Mouse (Mus musculus) kidney, embryonic 14.5 days (tissue): ENCODE measurements around the gene Krtdap. TPM values are rescaled to one million over a fixed set of nuclear protein-coding genes. Genes with fewer than 3 reads are reported as not detected.

Experiments used
- ATAC-seq: fragments of 200-750 bp; cut with Nextera tagmentation; 2 replicates; pipeline ENCODE4 v1.8.0; 2017; ENCODE audit warnings: moderate number of reproducible peaks, mild to moderate bottlenecking, moderate TSS enrichment, moderate library complexity; ENCODE audit not compliant: low FRiP score, low TSS enrichment
- H3K27ac ChIP-seq: fragments of 300-500 bp; sonication (generic); 2 replicates; pipeline ENCODE4 v1.5.1; 2014; ENCODE audit warnings: low read depth, mild to moderate bottlenecking, low read length, moderate library complexity, mixed read lengths
- H3K27me3 ChIP-seq: fragments of 300-500 bp; sonication (generic); 2 replicates; pipeline ENCODE4 v1.6.1; 2014; ENCODE audit warnings: mild to moderate bottlenecking, low read length; ENCODE audit not compliant: control insufficient read depth, insufficient read depth
- H3K36me3 ChIP-seq: fragments of 300-500 bp; sonication (generic); 2 replicates; pipeline ENCODE4 v1.6.1; 2014; ENCODE audit warnings: low read length, mixed read lengths; ENCODE audit not compliant: control insufficient read depth, insufficient read depth
- H3K4me1 ChIP-seq: fragments of 300-500 bp; sonication (generic); 2 replicates; pipeline ENCODE4 v1.6.1; 2014; ENCODE audit warnings: low read length, mixed read lengths; ENCODE audit not compliant: control insufficient read depth, insufficient read depth
- H3K4me2 ChIP-seq: fragments of 300-500 bp; sonication (generic); replicated peaks from 2 replicates; pipeline ENCODE4 v1.6.1; 2014; ENCODE audit warnings: low read depth, mild to moderate bottlenecking, low read length
- H3K4me3 ChIP-seq: fragments of 300-500 bp; sonication (generic); 2 replicates; pipeline ENCODE4 v1.5.1; 2014; ENCODE audit warnings: mild to moderate bottlenecking, low read length
- H3K9ac ChIP-seq: fragments of 300-500 bp; sonication (generic); 2 replicates; pipeline ENCODE4 v1.6.1; 2014; ENCODE audit warnings: low read depth, mild to moderate bottlenecking, low read length, moderate library complexity
- H3K9me3 ChIP-seq: fragments of 300-500 bp; sonication (generic); 2 replicates; pipeline ENCODE4 v1.6.1; 2016; ENCODE audit warnings: low read length; ENCODE audit not compliant: control insufficient read depth
- WGBS: fragments of 180-500 bp; shearing (Covaris S2); extraction: QIAGEN DNeasy Blood & Tissue Kit; methylation state at CpG from one replicate; pipeline ENCODE4 v1.1.7; 2014; 5-methylcytosine and 5-hydroxymethylcytosine counted together
- polyA plus RNA-seq: library from polyadenylated mRNA; unstranded; fragments of >200 nt; fragmentation: Nextera tagmentation; extraction: Ambion mirVana; gene quantifications from 2 replicates; pipeline ENCODE4 v1.2.1, GENCODE M21; 2014

Gene Krtdap
- polyA plus RNA-seq, 1 experiment from 2014 or later, result not detected

- H3K27me3 ChIP-seq, result no peaks in the 10 kb centered on the region
- H3K4me3 ChIP-seq, result no peak overlapping the region
- H3K27ac ChIP-seq, result no peak overlapping the region
- no peak overlapping the region for H3K9ac ChIP-seq
- peaks cover 7% of the 10 kb centered on the region; the same call in 1 of the 2 replicates for H3K9me3 ChIP-seq
- H3K4me1 ChIP-seq, result no peaks in the 10 kb centered on the region
- WGBS, result 37% methylated on average over 4 of the region's 4 CpGs
- H3K4me2 ChIP-seq, result no peak overlapping the region
- no peaks in the 10 kb centered on the region for H3K36me3 ChIP-seq
- ATAC-seq, result no peak
Observed at GRCm38 (mm10) chr7:30758853-30759252, 28.8 kb upstream of the Krtdap start.

GRCm38 (mm10) chr7:30761769-30762352, 25.8 kb upstream of the Krtdap start:
- no peak overlapping the region for H3K9ac ChIP-seq
- no peaks in the 10 kb centered on the region for H3K4me1 ChIP-seq
- H3K36me3 ChIP-seq, result no peaks in the 10 kb centered on the region
- 83% methylated on average over 4 of the region's 4 CpGs for WGBS
- H3K27ac ChIP-seq, result no peak overlapping the region
- no peak overlapping the region for H3K4me2 ChIP-seq
- H3K4me3 ChIP-seq, result no peak overlapping the region
- H3K9me3 ChIP-seq, result no peaks in the 10 kb centered on the region
- no peaks in the 10 kb centered on the region for H3K27me3 ChIP-seq
- ATAC-seq, result no peak

DNA sequence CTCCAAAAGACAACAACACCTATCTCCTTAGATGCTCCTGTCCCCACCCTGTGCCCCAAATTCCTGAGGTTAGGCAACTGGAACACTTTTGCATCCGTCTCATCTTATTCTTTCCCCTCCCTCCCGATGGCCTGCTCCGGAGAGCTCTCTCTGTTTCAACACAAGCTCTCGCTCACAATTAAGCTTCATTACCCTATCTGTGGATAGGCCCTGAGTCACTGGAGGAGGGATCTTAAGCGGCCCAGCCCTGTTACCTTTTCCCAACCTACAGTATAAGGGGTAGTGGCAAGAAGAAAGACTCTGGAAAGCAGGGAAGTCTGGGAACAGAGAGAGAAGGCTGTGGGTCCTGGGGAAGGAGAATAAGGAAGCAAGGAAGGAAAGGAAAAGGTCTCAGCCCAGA, 24.2 kb upstream of the Krtdap start, which contains the start of gene Dmkn:
Dmkn (plus strand) TSS at position 301 of the 400 bp plus-strand sequence.
- H3K4me3 ChIP-seq, result no peak within 1 kb of the TSS
- no peak within 1 kb of the TSS for H3K4me2 ChIP-seq
- no peaks in the 10 kb centered on the region for H3K27me3 ChIP-seq
- WGBS, result 39% methylated on average over 5 of the region's 5 CpGs
- H3K27ac ChIP-seq, result no peak within 1 kb of the TSS
- ATAC-seq, result no peak
- no peaks in the 10 kb centered on the region for H3K4me1 ChIP-seq
- H3K36me3 ChIP-seq, result no peaks in the 10 kb centered on the region
- no peaks in the 10 kb centered on the region for H3K9me3 ChIP-seq
- H3K9ac ChIP-seq, result no peak within 1 kb of the TSS

GRCm38 (mm10) chr7:30765173-30765572, 22.5 kb upstream of the Krtdap start:
- Histone ChIP-seq H3K27me3 (no peaks in the 10 kb centered on the region), H3K9me3 (no peaks in the 10 kb centered on the region), H3K4me2 (no peak overlapping the region), H3K4me1 (no peaks in the 10 kb centered on the region), H3K27ac (no peak overlapping the region), H3K4me3 (no peak overlapping the region), H3K36me3 (no peaks in the 10 kb centered on the region), H3K9ac (no peak overlapping the region)
- 44% methylated on average over 11 of the region's 11 CpGs for WGBS
- no peak for ATAC-seq

- WGBS, result 89% methylated on average over 4 of the region's 4 CpGs
- ATAC-seq, result no peak
- Histone ChIP-seq H3K27ac (no peak overlapping the region), H3K9me3 (peaks cover 3% of the 10 kb centered on the region; the same call in 1 of the 2 replicates), H3K36me3 (no peaks in the 10 kb centered on the region), H3K4me2 (no peak overlapping the region), H3K4me3 (no peak overlapping the region), H3K27me3 (no peaks in the 10 kb centered on the region), H3K4me1 (no peaks in the 10 kb centered on the region), H3K9ac (no peak overlapping the region)
Observed at GRCm38 (mm10) chr7:30766408-30766807, 21.3 kb upstream of the Krtdap start.

DNA sequence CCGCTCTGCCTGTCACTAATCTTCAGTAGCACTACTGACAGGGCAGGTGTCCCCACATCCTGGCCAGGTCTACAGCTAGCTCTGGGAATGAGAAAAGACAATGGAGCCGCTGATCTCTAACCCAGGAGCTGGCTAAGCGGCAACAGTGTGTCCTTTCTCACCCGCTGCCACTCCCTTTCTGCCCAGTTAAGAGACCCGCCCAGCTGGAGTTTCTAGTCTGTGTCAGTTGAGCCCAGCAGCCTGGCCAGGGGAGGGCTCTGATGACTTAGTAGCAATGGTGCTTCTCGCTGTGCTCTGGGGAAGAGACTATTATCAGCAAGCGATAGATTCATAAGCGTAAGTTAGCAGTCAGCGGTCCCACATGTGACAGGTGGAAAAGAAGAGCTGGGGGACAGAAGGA, 18.5 kb upstream of the Krtdap start:
- no peak for ATAC-seq
- no peak overlapping the region for H3K4me3 ChIP-seq
- 37% methylated on average over 9 of the region's 9 CpGs for WGBS
- no peaks in the 10 kb centered on the region for H3K36me3 ChIP-seq
- H3K4me2 ChIP-seq, result no peak overlapping the region
- H3K4me1 ChIP-seq, result no peaks in the 10 kb centered on the region
- no peak overlapping the region for H3K27ac ChIP-seq
- H3K9me3 ChIP-seq, result peaks cover 6% of the 10 kb centered on the region; the same call in 1 of the 2 replicates
- H3K9ac ChIP-seq, result no peak overlapping the region
- no peaks in the 10 kb centered on the region for H3K27me3 ChIP-seq

DNA sequence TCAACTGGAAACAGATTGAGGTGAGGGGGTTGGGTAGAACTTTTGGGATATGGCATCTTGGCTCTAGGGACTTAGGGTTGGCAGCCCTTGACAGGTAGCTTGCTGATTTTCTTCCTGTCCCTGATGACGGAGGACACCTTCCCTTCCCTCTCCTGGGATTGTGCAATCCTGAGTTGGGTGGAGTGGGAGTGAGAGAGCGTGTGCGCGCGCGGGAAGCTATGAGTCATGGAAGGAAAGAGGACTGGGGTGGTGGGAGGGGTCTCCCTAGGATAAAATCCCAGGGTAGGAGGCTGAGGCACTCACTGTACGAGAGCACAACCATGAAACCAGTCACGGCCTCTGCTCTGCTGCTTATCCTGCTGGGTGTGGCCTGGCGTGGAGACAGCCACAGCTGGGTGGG, 11.6 kb upstream of the Krtdap start:
- Histone ChIP-seq H3K27me3 (no peaks in the 10 kb centered on the region), H3K4me3 (no peak overlapping the region), H3K9ac (no peak overlapping the region), H3K27ac (no peak overlapping the region), H3K4me2 (no peak overlapping the region), H3K4me1 (no peaks in the 10 kb centered on the region), H3K9me3 (peaks cover 6% of the 10 kb centered on the region; the same call in 1 of the 2 replicates), H3K36me3 (no peaks in the 10 kb centered on the region)
- no peak for ATAC-seq
- 79% methylated on average over 9 of the region's 9 CpGs for WGBS

GRCm38 (mm10) chr7:30777081-30777579, 10.6 kb upstream of the Krtdap start:
- ATAC-seq, result no peak
- Histone ChIP-seq H3K9ac (no peak overlapping the region), H3K36me3 (no peaks in the 10 kb centered on the region), H3K4me1 (no peaks in the 10 kb centered on the region), H3K27ac (no peak overlapping the region), H3K4me3 (no peak overlapping the region), H3K9me3 (no peaks in the 10 kb centered on the region; the same call in 1 of the 2 replicates), H3K4me2 (no peak overlapping the region), H3K27me3 (no peaks in the 10 kb centered on the region)
- 70% methylated on average over 7 of the region's 7 CpGs for WGBS

DNA sequence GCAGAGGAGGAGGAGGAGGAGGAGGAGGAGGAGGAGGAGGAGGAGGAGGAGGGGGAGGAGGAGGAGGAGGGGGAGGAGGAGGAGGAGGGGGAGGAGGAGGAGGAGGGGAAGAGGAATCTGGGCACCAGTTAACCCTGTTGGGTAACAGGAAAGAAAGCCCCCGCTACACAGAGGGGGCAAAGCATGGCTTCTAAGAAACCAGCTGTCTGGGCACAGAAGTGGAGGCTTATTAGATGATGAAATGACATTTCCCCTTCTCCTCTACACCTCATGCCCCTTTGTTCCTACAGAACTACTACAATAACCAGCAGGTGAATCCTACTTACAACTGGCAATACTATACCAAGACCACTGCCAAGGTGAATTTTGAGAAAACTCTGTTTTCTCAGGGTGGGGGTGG, 9.8 kb upstream of the Krtdap start:
- no peaks in the 10 kb centered on the region for H3K4me1 ChIP-seq
- ATAC-seq, result no peak
- H3K9me3 ChIP-seq, result no peaks in the 10 kb centered on the region
- no peaks in the 10 kb centered on the region for H3K36me3 ChIP-seq
- H3K4me2 ChIP-seq, result no peak overlapping the region
- no peak overlapping the region for H3K4me3 ChIP-seq
- 83% methylated on average over 1 of the region's 1 CpGs for WGBS
- no peak overlapping the region for H3K9ac ChIP-seq
- H3K27me3 ChIP-seq, result no peaks in the 10 kb centered on the region
- H3K27ac ChIP-seq, result no peak overlapping the region
